Mouse (Mus musculus): Measurements from ENCODE around the gene Qrich2. TPM values are rescaled to one million over a fixed set of nuclear protein-coding genes. Genes with fewer than 3 reads are reported as not detected.

The Qrich2 gene
- polyA plus RNA-seq, 1 experiment = 1.3 TPM

GRCm38 (mm10) chr11:116491338-116491737, 25.3 kb upstream of the Qrich2 start:
- TF ChIP-seq CTCF (IDR thresholded peaks at IDR 0.05; ENCODE audit: low read depth, low read length) = no peak
- TF ChIP-seq POLR2A (IDR thresholded peaks at IDR 0.05; ENCODE audit: insufficient read depth, low read length) = no peak
- no peak for TF ChIP-seq EP300 (IDR thresholded peaks at IDR 0.05; ENCODE audit: insufficient read depth, low read depth, low read length)
- 0 out of 2 replicates have a peak overlapping the region, but pooled peaks have one; percentile 6 for H3K27ac ChIP-seq (ENCODE audit: insufficient read depth, low read length)
- H3K9ac ChIP-seq (ENCODE audit: low read depth, poor library complexity, severe bottlenecking) = peak overlapping the region; percentile 83; the same call in 1 of the 2 replicates
- peaks cover 2% of the 10 kb centered on the region; the same call in 1 of the 2 replicates for H3K36me3 ChIP-seq (ENCODE audit: control insufficient read depth, insufficient read depth, low read length, poor library complexity, severe bottlenecking)
- no peaks in the 10 kb centered on the region for H3K27me3 ChIP-seq (ENCODE audit: control insufficient read depth, insufficient read depth, low read length, poor library complexity, severe bottlenecking)
- H3K4me1 ChIP-seq (ENCODE audit: control insufficient read depth, insufficient read depth, low read length) = no peaks in the 10 kb centered on the region
- no peaks in the 10 kb centered on the region for H3K9me3 ChIP-seq (replicated peaks; ENCODE audit: control insufficient read depth, insufficient read depth, low read length, poor library complexity, severe bottlenecking)
- H3K4me3 ChIP-seq (ENCODE audit: low read depth, low read length) = no peak overlapping the region

- Histone ChIP-seq H3K27ac (ENCODE audit: insufficient read depth, low read length) (peak overlapping the region; percentile 58), H3K36me3 (ENCODE audit: control insufficient read depth, insufficient read depth, low read length, poor library complexity, severe bottlenecking) (peaks cover 8% of the 10 kb centered on the region), H3K27me3 (ENCODE audit: control insufficient read depth, insufficient read depth, low read length, poor library complexity, severe bottlenecking) (no peaks in the 10 kb centered on the region), H3K4me1 (ENCODE audit: control insufficient read depth, insufficient read depth, low read length) (no peaks in the 10 kb centered on the region), H3K4me3 (ENCODE audit: low read depth, low read length) (peak overlapping the region; percentile 72), H3K9ac (ENCODE audit: low read depth, poor library complexity, severe bottlenecking) (peak overlapping the region; percentile 83), H3K9me3 (replicated peaks; ENCODE audit: control insufficient read depth, insufficient read depth, low read length, poor library complexity, severe bottlenecking) (no peaks in the 10 kb centered on the region)
- no peak for TF ChIP-seq EP300 (IDR thresholded peaks at IDR 0.05; ENCODE audit: insufficient read depth, low read depth, low read length)
- TF ChIP-seq POLR2A (IDR thresholded peaks at IDR 0.05; ENCODE audit: insufficient read depth, low read length) = peak; percentile 72
Observed at GRCm38 (mm10) chr11:116490232-116491107, 24.4 kb upstream of the Qrich2 start.

- Histone ChIP-seq H3K27me3 (ENCODE audit: control insufficient read depth, insufficient read depth, low read length, poor library complexity, severe bottlenecking) (no peaks in the 10 kb centered on the region), H3K9me3 (replicated peaks; ENCODE audit: control insufficient read depth, insufficient read depth, low read length, poor library complexity, severe bottlenecking) (no peaks in the 10 kb centered on the region), H3K4me3 (ENCODE audit: low read depth, low read length) (peak overlapping the region; percentile 72), H3K36me3 (ENCODE audit: control insufficient read depth, insufficient read depth, low read length, poor library complexity, severe bottlenecking) (peaks cover 15% of the 10 kb centered on the region), H3K4me1 (ENCODE audit: control insufficient read depth, insufficient read depth, low read length) (no peaks in the 10 kb centered on the region), H3K9ac (ENCODE audit: low read depth, poor library complexity, severe bottlenecking) (peak overlapping the region; percentile 83), H3K27ac (ENCODE audit: insufficient read depth, low read length) (no peak overlapping the region)
- TF ChIP-seq EP300 (IDR thresholded peaks at IDR 0.05; ENCODE audit: insufficient read depth, low read depth, low read length) (no peak), CTCF (IDR thresholded peaks at IDR 0.05; ENCODE audit: low read depth, low read length) (no peak), POLR2A (IDR thresholded peaks at IDR 0.05; ENCODE audit: insufficient read depth, low read length) (no peak)
Observed at GRCm38 (mm10) chr11:116489771-116490231, 23.8 kb upstream of the Qrich2 start.

- Histone ChIP-seq H3K36me3 (ENCODE audit: control insufficient read depth, insufficient read depth, low read length, poor library complexity, severe bottlenecking) (peaks cover 24% of the 10 kb centered on the region), H3K27me3 (ENCODE audit: control insufficient read depth, insufficient read depth, low read length, poor library complexity, severe bottlenecking) (no peaks in the 10 kb centered on the region), H3K4me1 (ENCODE audit: control insufficient read depth, insufficient read depth, low read length) (no peaks in the 10 kb centered on the region), H3K9ac (ENCODE audit: low read depth, poor library complexity, severe bottlenecking) (peak overlapping the region; percentile 83), H3K4me3 (ENCODE audit: low read depth, low read length) (peak overlapping the region; percentile 72), H3K27ac (ENCODE audit: insufficient read depth, low read length) (no peak overlapping the region; the same call in 1 of the 2 replicates), H3K9me3 (replicated peaks; ENCODE audit: control insufficient read depth, insufficient read depth, low read length, poor library complexity, severe bottlenecking) (no peaks in the 10 kb centered on the region)
- TF ChIP-seq CTCF (IDR thresholded peaks at IDR 0.05; ENCODE audit: low read depth, low read length) (peak; percentile 71), EP300 (IDR thresholded peaks at IDR 0.05; ENCODE audit: insufficient read depth, low read depth, low read length) (no peak)
Observed at GRCm38 (mm10) chr11:116488693-116489375, 22.8 kb upstream of the Qrich2 start.

GRCm38 (mm10) chr11:116488207-116488606, 22.2 kb upstream of the Qrich2 start:
- Histone ChIP-seq H3K4me3 (ENCODE audit: low read depth, low read length) (no peak overlapping the region), H3K36me3 (ENCODE audit: control insufficient read depth, insufficient read depth, low read length, poor library complexity, severe bottlenecking) (peaks cover 27% of the 10 kb centered on the region), H3K4me1 (ENCODE audit: control insufficient read depth, insufficient read depth, low read length) (no peaks in the 10 kb centered on the region), H3K9ac (ENCODE audit: low read depth, poor library complexity, severe bottlenecking) (no peak overlapping the region), H3K27ac (ENCODE audit: insufficient read depth, low read length) (no peak overlapping the region), H3K27me3 (ENCODE audit: control insufficient read depth, insufficient read depth, low read length, poor library complexity, severe bottlenecking) (no peaks in the 10 kb centered on the region), H3K9me3 (replicated peaks; ENCODE audit: control insufficient read depth, insufficient read depth, low read length, poor library complexity, severe bottlenecking) (no peaks in the 10 kb centered on the region)
- no peak for TF ChIP-seq CTCF (IDR thresholded peaks at IDR 0.05; ENCODE audit: low read depth, low read length)
- no peak for TF ChIP-seq POLR2A (IDR thresholded peaks at IDR 0.05; ENCODE audit: insufficient read depth, low read length)
- no peak for TF ChIP-seq EP300 (IDR thresholded peaks at IDR 0.05; ENCODE audit: insufficient read depth, low read depth, low read length)

All from ES-Bruce4 (cell line).